Mouse (Mus musculus) heart, postnatal 36 days (tissue): ENCODE data around the gene Ifitm3. TPM values are rescaled to one million over a fixed set of nuclear protein-coding genes. Genes with fewer than 3 reads are reported as not detected.
A peak's percentile ranks its signal among the peaks of the same experiment; 100 is the strongest.
"Not testable (repeated sequence)": the region's sequence is repeated elsewhere in the genome, so short reads cannot be mapped to it uniquely, and the experiment has no call there.

Experiments used
- DNase-seq, 2 experiments: peaks; one replicate each; pipeline ENCODE4 v3.0.0; 2021 to 2022
- intact Hi-C: fragments of 180-260 bp; cut with DNase I; formaldehyde crosslinking; loops from one replicate; pipeline ENCODE4 v1.15.1; 2025
- total RNA-seq, 2 experiments: library from RNA; stranded (reverse); gene quantifications; 2 replicates each; pipeline ENCODE4 v1.2.3; 2021

Gene Ifitm3
- total RNA-seq, 2 experiments from 2014 or later = 113 to 167 TPM

DNA sequence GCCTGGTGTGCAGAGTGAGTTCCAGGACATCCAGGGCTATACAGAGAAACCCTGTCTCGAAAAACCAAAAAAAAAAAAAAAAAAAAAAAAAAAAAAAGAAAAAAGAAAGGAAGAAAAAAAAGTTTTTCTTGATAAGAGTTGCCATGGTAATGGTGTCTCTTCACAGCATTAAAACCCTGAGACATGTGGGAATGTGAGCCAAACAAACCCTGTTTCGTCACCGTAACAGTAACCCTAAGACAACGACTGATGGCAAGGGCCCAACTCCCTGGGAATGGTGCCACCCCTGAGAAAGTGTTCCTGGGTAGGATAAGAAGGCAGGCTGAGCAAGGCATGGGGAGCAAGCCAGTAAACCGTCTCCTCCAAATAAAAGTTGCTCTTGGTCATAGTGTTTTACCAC, 3.7 kb downstream of the Ifitm3 start:
- DNase-seq = peak in 1 of 2 experiments; percentile 37
- intact Hi-C loops = loop anchor here (5.0 kb wide), 2 partner anchors 150 to 170 kb away; partner anchors contain the start of genes Bet1l, Gm45785 and Ric8a

- intact Hi-C loops = loop anchor here (5.0 kb wide), 2 partner anchors 149 to 171 kb away; partner anchors contain the start of genes Bet1l, Gm45785 and Ric8a
- DNase-seq = no peak
Observed at GRCm38 (mm10) chr7:141006446-141006845, 4.1 kb downstream of the Ifitm3 start.

DNA sequence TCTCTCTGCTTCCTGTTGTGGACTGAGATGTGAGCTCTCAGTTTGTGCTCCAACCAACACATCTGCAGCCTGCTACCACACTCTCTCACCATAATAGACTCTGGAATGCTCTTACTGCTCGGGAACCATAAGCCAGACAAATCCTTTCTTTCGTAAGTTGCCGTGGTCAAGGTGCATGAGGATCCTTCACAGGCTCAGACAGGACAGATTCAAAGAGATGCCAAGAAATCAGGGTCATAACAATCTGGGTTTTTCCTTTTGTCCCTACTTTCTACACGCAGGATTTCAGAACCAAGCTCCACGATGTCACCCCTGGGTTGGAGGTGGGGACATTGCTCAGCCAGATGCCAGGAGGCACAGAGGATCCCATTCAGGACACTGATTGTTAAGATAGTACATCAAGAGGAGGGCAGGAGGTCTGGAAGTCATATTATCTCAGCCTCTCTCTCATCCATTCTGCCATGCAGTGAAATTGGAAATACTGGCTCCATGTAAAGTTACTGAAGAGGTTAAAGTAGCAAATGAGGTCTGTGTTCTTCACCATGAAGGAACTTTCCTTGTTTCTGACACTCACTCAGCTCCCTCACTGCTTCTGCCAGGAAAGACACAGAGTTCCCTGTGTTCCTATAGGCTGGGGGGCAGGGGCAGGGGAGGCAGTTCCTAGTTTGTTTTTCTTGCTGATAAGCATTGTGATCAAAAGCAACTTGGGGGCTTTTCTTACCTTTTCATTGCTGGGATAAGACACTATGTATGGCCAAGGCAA, 7.1 kb downstream of the Ifitm3 start:
- DNase-seq = no peak
- intact Hi-C loops = no loop called here

DNA sequence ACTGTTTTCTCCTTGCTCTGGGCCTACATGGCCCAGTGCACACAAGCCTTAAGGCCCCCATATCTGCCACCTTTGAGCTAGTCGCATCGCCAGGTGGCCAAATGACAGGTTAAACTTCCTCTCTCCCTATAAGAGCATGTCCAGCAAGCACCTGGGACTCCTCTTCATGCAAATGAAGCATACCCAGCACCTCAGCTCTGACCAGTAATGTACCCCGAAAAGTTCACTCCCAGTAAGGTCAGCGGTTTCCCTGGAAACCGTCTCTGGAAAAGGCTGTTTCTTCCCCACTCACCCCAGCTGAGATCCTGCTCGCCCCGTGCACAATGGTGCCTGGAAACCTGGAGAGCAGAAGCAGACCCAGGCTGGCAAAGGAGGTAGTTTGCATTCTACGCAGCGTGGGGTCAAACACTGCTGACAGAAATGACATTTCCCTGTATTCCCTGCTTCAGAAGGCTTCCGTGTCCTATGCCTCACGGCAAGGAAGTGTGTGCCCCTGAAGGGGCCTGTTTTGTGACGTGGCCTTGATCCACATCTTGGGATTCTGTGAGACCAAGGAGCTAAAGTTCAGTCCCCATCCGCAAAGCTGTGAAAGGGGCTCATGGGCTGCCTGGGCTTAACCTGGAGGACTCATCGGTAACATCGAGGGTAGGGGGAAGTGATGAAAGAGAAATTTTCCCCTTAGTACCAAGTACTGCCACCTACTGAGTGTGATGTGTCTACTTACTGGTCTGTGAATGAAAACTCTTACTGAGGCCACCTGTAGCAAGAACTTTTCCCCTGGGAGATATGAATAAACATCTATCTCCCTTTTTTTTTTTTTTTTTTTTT, 9.5 kb downstream of the Ifitm3 start:
- intact Hi-C loops = no loop called here
- no peak for DNase-seq

GRCm38 (mm10) chr7:140998853-140999700, 11.5 kb downstream of the Ifitm3 start:
- intact Hi-C loops = no loop called here
- DNase-seq = no peak

GRCm38 (mm10) chr7:140997817-140998216, 12.8 kb downstream of the Ifitm3 start:
- DNase-seq = no peak
- intact Hi-C loops = no loop called here

DNA sequence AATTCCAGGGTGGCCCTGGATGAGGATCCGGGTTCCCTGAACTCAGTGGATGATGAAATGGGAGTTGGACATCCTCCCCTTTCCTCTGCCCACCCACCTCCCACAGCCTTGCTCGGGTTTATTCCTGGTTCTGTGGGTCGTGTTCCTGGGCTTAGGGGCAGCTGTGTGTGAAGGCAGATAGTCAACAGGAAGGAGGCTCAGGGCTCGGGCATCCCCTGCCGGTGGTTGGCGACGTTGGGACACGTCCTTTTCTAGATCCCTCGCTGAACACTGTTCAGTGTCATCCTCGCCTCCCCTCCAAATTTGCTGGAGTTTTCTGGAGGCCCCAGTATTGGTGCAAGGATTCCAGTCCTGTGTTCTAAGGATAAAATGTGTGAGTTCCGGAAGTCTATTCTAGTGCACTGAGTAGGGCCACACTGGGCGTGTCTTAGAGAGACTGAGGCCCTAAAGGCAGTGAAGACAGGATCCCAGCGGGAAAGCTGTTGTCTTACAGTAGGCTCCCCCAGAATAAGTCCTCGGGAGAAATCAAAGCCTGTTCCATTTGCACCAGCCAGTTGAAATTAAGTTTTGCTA, 19.4 kb downstream of the Ifitm3 start:
- intact Hi-C loops = no loop called here
- no peak for DNase-seq

- DNase-seq = no peak
- intact Hi-C loops = no loop called here
Observed at GRCm38 (mm10) chr7:140990622-140991021, 19.9 kb downstream of the Ifitm3 start.

DNA sequence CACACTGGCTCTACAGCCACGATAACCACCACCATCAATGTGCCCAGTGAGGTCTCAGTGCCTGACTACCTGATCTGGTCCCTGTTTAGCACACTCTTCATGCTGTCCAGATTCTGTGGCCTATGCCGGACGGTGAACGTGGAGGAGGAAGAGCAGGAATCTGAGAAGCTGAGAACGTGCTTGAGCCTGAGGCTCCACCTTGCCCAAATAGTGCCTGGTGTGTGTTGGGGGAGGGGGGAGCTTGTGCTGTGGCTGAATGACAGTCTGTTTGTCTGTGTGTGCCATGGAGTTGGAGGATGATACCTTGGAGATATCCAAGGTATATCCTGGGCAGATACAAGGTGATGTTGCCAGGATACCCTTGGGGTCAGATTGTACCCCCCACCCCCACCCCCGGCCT, 20.4 kb downstream of the Ifitm3 start:
- DNase-seq = no peak
- intact Hi-C loops = no loop called here

DNA sequence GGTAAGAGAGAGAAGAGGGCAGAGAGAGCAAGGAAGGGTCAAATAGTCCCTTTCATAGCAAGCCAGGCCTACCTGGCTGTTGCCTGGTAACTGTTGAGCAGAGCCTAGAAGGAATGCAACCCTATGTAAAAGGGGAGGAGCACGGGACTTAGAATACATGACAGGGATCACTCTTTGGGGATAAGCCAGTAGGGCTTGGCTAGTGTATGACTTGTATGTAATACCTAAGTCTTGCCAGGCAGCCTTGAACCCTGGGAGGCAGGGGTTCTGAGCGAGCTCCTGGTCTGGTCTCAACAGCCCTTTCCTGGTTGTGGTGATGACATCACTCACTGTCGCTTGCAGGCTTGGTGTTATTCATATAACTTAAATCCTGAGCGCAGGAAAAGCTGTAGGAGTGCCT, 21.5 kb downstream of the Ifitm3 start:
- intact Hi-C loops = no loop called here
- no peak for DNase-seq

DNA sequence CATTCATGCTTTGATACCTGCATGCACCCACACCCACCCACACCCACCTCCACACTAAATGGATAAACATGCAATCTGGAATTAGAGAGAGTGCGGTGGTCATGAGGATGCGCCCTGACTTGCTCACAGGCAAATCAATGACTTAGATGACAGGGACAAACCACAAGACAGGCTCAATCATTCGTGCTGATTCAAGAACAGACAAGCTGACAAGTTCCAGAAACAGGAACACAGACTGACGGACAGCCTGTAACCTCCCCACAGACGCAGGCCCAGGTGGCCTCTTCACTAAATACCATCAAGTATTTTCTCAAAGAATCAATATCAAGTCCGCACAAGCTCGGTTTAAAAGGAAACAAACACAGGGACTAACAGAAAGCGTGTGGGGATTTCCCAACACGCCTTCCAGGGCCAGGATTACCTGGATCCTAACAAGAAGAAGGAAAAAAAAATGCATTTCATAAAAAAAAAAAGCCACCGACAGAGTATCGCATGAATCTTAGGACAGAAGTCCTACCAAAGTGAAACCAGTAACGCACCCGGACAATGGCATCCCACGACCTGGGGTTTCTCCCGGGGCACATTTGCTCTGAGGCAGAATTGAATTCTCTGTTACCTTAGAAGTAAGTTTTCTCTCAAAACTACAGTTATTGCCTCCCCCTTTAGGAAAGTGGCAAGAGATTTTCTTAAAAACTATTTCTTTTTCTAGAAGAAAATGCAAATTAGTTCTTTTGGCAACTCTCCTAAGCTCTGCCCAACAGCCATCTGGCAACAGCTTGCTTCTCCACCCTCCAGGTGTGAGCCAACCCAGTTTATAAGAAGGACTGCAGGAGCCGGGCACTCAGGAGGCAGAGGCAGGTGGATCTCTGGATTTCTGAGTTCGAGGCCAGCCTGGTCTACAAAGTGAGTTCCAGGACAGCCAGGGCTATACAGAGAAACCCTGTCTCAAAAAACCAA, 23.1 kb downstream of the Ifitm3 start:
- no peak for DNase-seq
- intact Hi-C loops = no loop called here

DNA sequence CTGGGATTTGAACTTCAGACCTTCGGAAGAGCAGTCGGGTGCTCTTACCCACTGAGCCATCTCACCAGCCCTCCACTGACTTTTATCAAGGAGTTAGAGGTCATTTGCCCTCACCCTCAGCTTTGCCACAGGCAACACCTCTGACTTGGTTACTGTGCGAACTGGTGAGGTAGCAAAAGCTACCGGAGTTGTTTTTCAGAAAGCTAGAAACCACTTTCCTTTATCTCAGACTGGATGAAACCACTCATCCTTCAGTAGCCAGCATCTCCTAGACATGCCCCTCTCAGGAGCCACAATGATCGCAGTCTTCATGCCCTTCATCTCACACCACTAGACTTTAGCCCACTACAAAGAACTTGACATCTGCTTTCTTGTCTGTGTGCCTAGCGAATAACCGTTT, 27.6 kb downstream of the Ifitm3 start:
- DNase-seq = no peak
- intact Hi-C loops = no loop called here

- intact Hi-C loops = no loop called here
- DNase-seq = no peak
Observed at GRCm38 (mm10) chr7:140981704-140982103, 28.9 kb downstream of the Ifitm3 start.

DNA sequence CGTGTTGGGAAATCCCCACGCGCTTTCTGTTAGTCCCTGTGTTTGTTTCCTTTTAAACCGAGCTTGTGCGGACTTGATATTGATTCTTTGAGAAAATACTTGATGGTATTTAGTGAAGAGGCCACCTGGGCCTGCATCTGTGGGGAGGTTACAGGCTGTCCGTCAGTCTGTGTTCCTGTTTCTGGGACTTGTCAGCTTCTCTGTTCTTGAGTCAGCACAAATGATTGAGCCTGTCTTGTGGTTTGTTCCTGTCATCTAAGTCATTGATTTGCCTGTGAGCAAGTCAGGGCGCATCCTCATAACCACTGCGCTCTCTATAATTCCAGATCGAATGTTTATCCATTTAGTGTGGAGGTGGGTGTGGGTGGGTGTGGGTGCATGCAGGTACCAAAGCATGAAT, 33.9 kb downstream of the Ifitm3 start:
- not testable (repeated sequence) for DNase-seq

DNA sequence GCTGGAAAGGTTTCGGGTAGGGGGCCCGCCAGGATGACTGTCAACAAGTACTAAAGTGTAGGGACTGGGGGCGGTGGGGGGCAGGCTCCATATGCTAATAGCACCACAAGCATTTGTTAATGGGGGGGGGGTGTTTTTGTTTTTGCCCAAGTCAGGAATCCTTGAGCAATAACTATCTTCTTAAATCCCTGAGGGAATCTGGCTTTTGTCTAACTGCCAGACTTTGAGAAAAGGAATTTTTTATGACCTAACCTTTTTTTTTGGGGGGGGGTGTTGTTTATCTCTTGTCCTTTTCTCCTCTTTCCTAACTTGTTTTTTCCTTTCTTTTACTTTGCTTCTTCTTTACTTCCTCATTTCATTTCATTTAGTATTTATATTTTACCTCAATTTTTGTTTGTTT, 35.1 kb downstream of the Ifitm3 start:
- no peak for DNase-seq
- intact Hi-C loops = no loop called here

More for the DNA sequence above, 33.9 kb downstream of the Ifitm3 start:
- intact Hi-C loops = not testable (repeated sequence)

- intact Hi-C loops = no loop called here
Observed at GRCm38 (mm10) chr7:140974940-140975339, 35.6 kb downstream of the Ifitm3 start.

GRCm38 (mm10) chr7:140973396-140974165, 37.0 kb downstream of the Ifitm3 start:
- intact Hi-C loops = no loop called here

More at GRCm38 (mm10) chr7:140974940-140975339, 35.6 kb downstream of the Ifitm3 start:
- DNase-seq = no peak

DNA sequence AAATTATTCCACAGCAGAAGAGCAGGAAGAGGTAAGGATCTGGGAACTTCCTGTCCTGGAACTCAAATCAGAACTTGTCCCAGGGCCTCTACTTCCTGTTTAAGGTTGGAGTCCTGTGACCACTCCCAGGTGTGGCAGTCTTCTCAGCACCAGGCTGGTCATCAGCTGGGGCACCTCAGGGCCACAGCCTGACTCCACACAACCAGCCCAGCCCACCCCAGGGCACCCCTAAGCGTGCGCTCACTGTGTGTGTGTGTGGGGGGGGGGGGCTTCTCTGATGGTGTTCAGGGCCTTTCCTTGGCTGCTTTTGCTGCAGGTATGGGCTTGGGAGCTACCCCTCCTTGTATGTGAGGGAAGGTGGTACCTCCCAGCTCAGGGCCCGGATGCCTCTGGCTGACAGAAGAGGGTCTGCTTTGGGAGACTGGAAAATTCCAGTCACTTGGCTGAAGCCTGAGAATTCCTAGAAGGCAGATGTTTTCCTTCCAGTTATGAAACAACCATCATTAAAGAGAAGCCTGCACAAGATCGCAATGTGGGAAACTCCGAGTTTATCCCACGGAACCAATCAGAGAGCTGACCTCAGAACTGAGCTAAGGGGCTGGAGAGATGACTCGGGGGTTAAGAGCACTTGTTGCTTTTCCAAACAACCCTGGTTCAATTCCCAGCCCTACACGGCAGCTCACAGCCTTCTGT, 38.9 kb downstream of the Ifitm3 start:
- intact Hi-C loops = loop anchor here (2.0 kb wide), 1 partner anchor 31 kb away; the partner anchor contains the start of gene Pgghg
- peak in 1 of 2 experiments; percentile 39 for DNase-seq

More at GRCm38 (mm10) chr7:140973396-140974165, 37.0 kb downstream of the Ifitm3 start:
- no peak for DNase-seq
